Mouse (Mus musculus) adrenal gland, postnatal 36 days (tissue): Measurements from ENCODE around the gene Slc16a7. TPM values are rescaled to one million over a fixed set of nuclear protein-coding genes. Genes with fewer than 3 reads are reported as not detected.

ENCODE experiments used
- DNase-seq, 2 experiments: peaks; one replicate each; pipeline ENCODE4 v3.0.0; 2021; ENCODE audit warnings: mixed read lengths in 1 of 2
- total RNA-seq, 2 experiments: library from RNA; stranded (reverse); gene quantifications; 2 replicates each; pipeline ENCODE4 v1.2.3; 2021

The Slc16a7 gene
- total RNA-seq, 2 experiments from 2014 or later: 14.1 to 15.7 TPM

DNA sequence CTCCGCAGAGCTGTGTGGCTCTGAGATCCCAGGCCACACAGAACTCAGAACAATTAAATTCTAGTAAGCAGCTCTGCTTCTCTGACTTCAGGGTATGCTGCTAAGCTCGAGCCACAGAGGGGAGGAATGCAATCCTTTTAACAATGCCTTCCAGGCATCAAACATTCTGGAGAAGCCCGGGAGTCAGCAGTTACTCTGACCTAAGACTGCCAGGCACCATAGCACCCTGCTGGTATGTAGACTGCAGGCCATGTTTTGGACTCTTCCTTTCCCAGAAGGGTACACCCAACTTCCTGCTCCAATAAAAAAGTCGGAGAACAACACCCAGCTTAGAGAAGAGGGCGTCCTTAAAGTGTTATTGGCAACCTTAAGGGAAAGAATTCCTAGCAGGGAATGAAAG lies 205.1 kb downstream of the Slc16a7 start:
- DNase-seq: no peak

GRCm38 (mm10) chr10:125182545-125182944 lies 206.7 kb downstream of the Slc16a7 start:
- DNase-seq: no peak

DNA sequence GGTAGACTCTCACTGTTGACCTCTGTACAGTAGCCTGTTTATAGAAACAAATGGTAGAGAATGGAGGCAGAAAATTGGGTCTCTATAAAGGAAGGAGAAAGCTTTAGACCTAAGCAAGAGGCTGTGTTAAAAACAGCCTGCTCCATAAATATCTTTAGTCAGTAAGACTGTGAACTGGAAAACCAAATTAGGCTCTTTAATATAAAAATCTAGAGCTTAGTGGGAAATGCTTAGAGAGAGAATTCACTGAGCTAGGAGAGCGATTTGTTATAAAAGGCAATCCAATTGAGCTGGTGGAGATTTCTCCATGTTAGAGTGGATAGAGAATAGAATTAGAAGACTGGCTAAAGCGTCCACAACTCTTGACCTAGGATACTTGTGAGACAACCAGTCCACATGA lies 211.5 kb downstream of the Slc16a7 start:
- DNase-seq: no peak

GRCm38 (mm10) chr10:125175013-125175650 lies 214.1 kb downstream of the Slc16a7 start:
- no peak for DNase-seq

- DNase-seq: no peak
Measured at GRCm38 (mm10) chr10:125171625-125172024, 217.6 kb downstream of the Slc16a7 start.

GRCm38 (mm10) chr10:125171154-125171553 lies 218.1 kb downstream of the Slc16a7 start:
- DNase-seq: no peak
